Mouse (Mus musculus) kidney, adult 2 months (tissue): ENCODE measurements around the gene Magee1. TPM values are rescaled to one million over a fixed set of nuclear protein-coding genes. Genes with fewer than 3 reads are reported as not detected.
A peak's percentile ranks its signal among the peaks of the same experiment; 100 is the strongest.
"Not testable (repeated sequence)": the region's sequence is repeated elsewhere in the genome, so short reads cannot be mapped to it uniquely, and the experiment has no call there.

ENCODE experiments used
- DNase-seq: peaks from one replicate; pipeline ENCODE4 v3.0.0; 2021
- H3K27ac ChIP-seq: fragments of 200-500 bp; 2 replicates; pipeline ENCODE4 v1.5.1; 2012; ENCODE audit warnings: low read depth, low read length, control low read depth, inconsistent platforms; ENCODE audit not compliant: insufficient read depth
- H3K27me3 ChIP-seq: fragments of 200-500 bp; replicated peaks from 2 replicates; pipeline ENCODE4 v1.6.1; 2012; ENCODE audit warnings: mild to moderate bottlenecking, moderate library complexity, low read length, inconsistent platforms; ENCODE audit not compliant: control insufficient read depth, insufficient read depth
- H3K36me3 ChIP-seq: fragments of 200-500 bp; 2 replicates; pipeline ENCODE4 v1.6.1; 2012; ENCODE audit warnings: mild to moderate bottlenecking, moderate library complexity, low read length, inconsistent platforms; ENCODE audit not compliant: control insufficient read depth, insufficient read depth
- H3K4me1 ChIP-seq: fragments of 200-500 bp; 2 replicates; pipeline ENCODE4 v1.6.1; 2011; ENCODE audit warnings: low read length; ENCODE audit not compliant: control insufficient read depth, insufficient read depth
- H3K4me3 ChIP-seq: fragments of 200-500 bp; 2 replicates; pipeline ENCODE4 v1.5.1; 2011; ENCODE audit warnings: mild to moderate bottlenecking, low read depth, low read length, control low read depth; ENCODE audit not compliant: insufficient read depth
- CTCF ChIP-seq: fragments of 200-500 bp; conservative IDR thresholded peaks from 2 replicates; pipeline ENCODE4 v1.5.1; 2011; ENCODE audit warnings: low read depth, mild to moderate bottlenecking, control low read depth, low read length, moderate library complexity, mixed read lengths; ENCODE audit not compliant: insufficient read depth, insufficient read length
- POLR2A ChIP-seq: fragments of 200-500 bp; IDR thresholded peaks from one replicate; pipeline ENCODE4 v1.6.1; 2011; ENCODE audit warnings: low read depth, low read length, control low read depth
- WGBS: fragments of 180-500 bp; shearing (Covaris S2); methylation state at CpG from one replicate; pipeline ENCODE4 v1.1.7; 2018; 5-methylcytosine and 5-hydroxymethylcytosine counted together
- polyA plus RNA-seq: library from polyadenylated mRNA; depleted of rRNA; stranded (reverse); fragments of >200 nt; gene quantifications from 2 replicates; pipeline ENCODE4 v1.2.3, GENCODE M21; 2012; rRNA removed

Magee1 gene
- polyA plus RNA-seq, 1 experiment: 3.6 TPM

GRCm38 (mm10) chrX:105121227-105121865 is 1.2 kb downstream of the Magee1 start:
- TF ChIP-seq POLR2A (no peak), CTCF (peak; percentile 41; the same call in 1 of the 2 replicates)
- peak; percentile 54 for DNase-seq
- Histone ChIP-seq H3K27ac (no peak overlapping the region), H3K27me3 (no peaks in the 10 kb centered on the region), H3K4me3 (peak overlapping the region; percentile 100), H3K4me1 (0 out of 2 replicates have a peak, but pooled peaks cover 3% of the 10 kb centered on the region), H3K36me3 (no peaks in the 10 kb centered on the region)
- WGBS: 7% methylated on average over 35 of the region's 38 CpGs

GRCm38 (mm10) chrX:105124903-105125302 is 4.7 kb downstream of the Magee1 start:
- TF ChIP-seq POLR2A: no peak
- no peak for TF ChIP-seq CTCF
- no peaks in the 10 kb centered on the region for H3K27me3 ChIP-seq
- 0 out of 2 replicates have a peak, but pooled peaks cover 2% of the 10 kb centered on the region for H3K4me1 ChIP-seq
- H3K4me3 ChIP-seq: no peak overlapping the region
- DNase-seq: no peak
- WGBS: 6% methylated on average over 2 of the region's 3 CpGs
- no peak overlapping the region for H3K27ac ChIP-seq
- H3K36me3 ChIP-seq: no peaks in the 10 kb centered on the region

- no peaks in the 10 kb centered on the region for H3K4me1 ChIP-seq
- TF ChIP-seq CTCF: no peak
- TF ChIP-seq POLR2A: no peak
- no peak for DNase-seq
- no peaks in the 10 kb centered on the region for H3K27me3 ChIP-seq
- H3K36me3 ChIP-seq: no peaks in the 10 kb centered on the region
- H3K27ac ChIP-seq: no peak overlapping the region
- H3K4me3 ChIP-seq: no peak overlapping the region
- WGBS: 50% methylated on average over 21 of the region's 26 CpGs
Measured at GRCm38 (mm10) chrX:105151872-105152461, 31.8 kb downstream of the Magee1 start.

- DNase-seq, H3K4me1 ChIP-seq, H3K36me3 ChIP-seq, H3K4me3 ChIP-seq, H3K27me3 ChIP-seq, H3K27ac ChIP-seq: not testable (repeated sequence)
- WGBS: 62% methylated on average over 5 of the region's 6 CpGs
Measured at GRCm38 (mm10) chrX:105165007-105165406, 44.8 kb downstream of the Magee1 start.

- Histone ChIP-seq H3K27ac (no peak overlapping the region), H3K36me3 (no peaks in the 10 kb centered on the region), H3K27me3 (no peaks in the 10 kb centered on the region), H3K4me1 (no peaks in the 10 kb centered on the region), H3K4me3 (no peak overlapping the region)
- DNase-seq: no peak
- WGBS: 82% methylated on average over 2 of the region's 2 CpGs
- TF ChIP-seq POLR2A: no peak
- TF ChIP-seq CTCF: no peak
Measured at GRCm38 (mm10) chrX:105167217-105167616, 47.0 kb downstream of the Magee1 start.

Other genes starting within 250 kb of the Magee1 start
- gene Pbdc1, start 40.6 kb upstream of the Magee1 start, polyA plus RNA-seq: 10.6 and 13.8 TPM in 2 replicates